Mouse (Mus musculus): ENCODE measurements at regions not wholly inside any gene's neighbourhood (a gene's known extent, or its start where the extent isn't known, plus 50 kb on each side); places are given as distances from the start of the nearest gene placed in this dataset.

DNA sequence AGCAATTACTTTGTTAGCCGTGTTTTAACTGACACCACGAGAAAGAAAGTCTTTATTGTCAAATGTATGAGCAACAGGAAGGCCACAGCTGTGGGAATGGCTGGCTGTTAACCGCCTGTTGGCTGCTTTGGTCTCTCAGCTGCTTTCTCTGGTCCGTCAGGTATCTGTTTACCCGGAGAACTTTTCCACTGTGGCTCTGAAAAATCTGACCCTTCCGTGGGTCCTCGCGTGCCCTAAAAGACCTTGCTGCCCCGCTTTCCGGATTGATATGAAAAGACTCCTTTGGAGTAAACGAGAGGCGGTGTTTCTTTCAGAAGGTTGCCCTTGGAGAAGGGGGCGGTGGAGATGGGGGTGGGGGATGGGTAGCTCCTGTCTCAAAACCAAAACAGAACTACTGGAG is 75.9 kb downstream of the Sox14 start:
- peak overlapping the region; percentile 43; the same call in 1 of the 2 replicates for H3K9ac ChIP-seq (ENCODE audit: low read length)
- H3K9me3 ChIP-seq (replicated peaks; ENCODE audit: control insufficient read depth, low read length) = no peaks in the 10 kb centered on the region
- H3K27ac ChIP-seq (ENCODE audit: low read depth, low read length) = peak overlapping the region; percentile 22; the same call in 1 of the 2 replicates
- no peaks in the 10 kb centered on the region for H3K36me3 ChIP-seq (ENCODE audit: control insufficient read depth, insufficient read depth, low read length)
- WGBS = under 1% methylated on average over 13 of the region's 13 CpGs
- ATAC-seq (peak; percentile 15; the same call in 1 of the 2 replicates), DNase-seq (ENCODE audit: low spot score) (peak; percentile 57)
- peaks cover 22% of the 10 kb centered on the region for H3K4me1 ChIP-seq (ENCODE audit: control insufficient read depth, insufficient read depth, low read length)
- no peaks in the 10 kb centered on the region; the same call in 1 of the 2 replicates for H3K27me3 ChIP-seq (replicated peaks; ENCODE audit: control insufficient read depth, insufficient read depth, low read length)
- peak overlapping the region; percentile 54 for H3K4me2 ChIP-seq (ENCODE audit: low read length)
- H3K4me3 ChIP-seq (ENCODE audit: low read depth, low read length) = peak overlapping the region; percentile 22

DNA sequence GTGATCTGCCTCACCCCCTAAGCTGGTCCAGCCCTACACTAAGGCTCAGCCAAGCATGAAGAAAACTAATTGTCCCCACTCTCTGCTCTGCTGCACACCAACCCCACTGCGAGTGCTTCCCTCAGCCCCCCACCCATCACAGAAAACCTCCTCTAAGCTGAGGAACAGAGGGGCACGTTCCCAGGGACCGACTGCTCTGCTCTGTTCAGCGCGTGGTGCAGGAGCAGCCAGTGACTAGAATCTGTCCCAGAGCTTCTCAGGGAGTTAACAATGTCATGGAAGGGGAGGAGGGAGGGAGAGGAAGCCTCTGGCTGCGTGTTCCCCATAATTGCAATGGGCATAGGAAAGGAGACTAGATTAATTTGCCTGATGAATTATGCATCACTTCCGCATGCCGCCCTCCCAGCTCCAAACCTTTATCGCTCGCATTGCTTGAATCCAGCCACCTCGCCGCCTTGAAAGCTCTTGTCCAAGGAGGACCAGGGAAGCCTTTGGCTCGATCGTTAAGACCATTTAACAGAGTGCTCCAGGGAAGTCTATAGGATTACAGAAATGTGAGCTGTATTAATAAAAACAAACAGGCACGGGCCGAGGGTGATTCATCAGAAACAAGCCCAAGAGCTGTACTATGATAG is 76.5 kb downstream of the Sox14 start:
- under 1% methylated on average over 16 of the region's 16 CpGs for WGBS
- Histone ChIP-seq H3K4me3 (ENCODE audit: low read depth, low read length) (peak overlapping the region; percentile 22), H3K4me2 (ENCODE audit: low read length) (peak overlapping the region; percentile 54), H3K4me1 (ENCODE audit: control insufficient read depth, insufficient read depth, low read length) (peaks cover 22% of the 10 kb centered on the region), H3K27me3 (replicated peaks; ENCODE audit: control insufficient read depth, insufficient read depth, low read length) (no peaks in the 10 kb centered on the region; the same call in 1 of the 2 replicates), H3K36me3 (ENCODE audit: control insufficient read depth, insufficient read depth, low read length) (no peaks in the 10 kb centered on the region), H3K9me3 (replicated peaks; ENCODE audit: control insufficient read depth, low read length) (no peaks in the 10 kb centered on the region), H3K27ac (ENCODE audit: low read depth, low read length) (peak overlapping the region; percentile 22; the same call in 1 of the 2 replicates), H3K9ac (ENCODE audit: low read length) (peak overlapping the region; percentile 43; the same call in 1 of the 2 replicates)
- DNase-seq (ENCODE audit: low spot score) (peak; percentile 80), ATAC-seq (peak; percentile 87)

DNA sequence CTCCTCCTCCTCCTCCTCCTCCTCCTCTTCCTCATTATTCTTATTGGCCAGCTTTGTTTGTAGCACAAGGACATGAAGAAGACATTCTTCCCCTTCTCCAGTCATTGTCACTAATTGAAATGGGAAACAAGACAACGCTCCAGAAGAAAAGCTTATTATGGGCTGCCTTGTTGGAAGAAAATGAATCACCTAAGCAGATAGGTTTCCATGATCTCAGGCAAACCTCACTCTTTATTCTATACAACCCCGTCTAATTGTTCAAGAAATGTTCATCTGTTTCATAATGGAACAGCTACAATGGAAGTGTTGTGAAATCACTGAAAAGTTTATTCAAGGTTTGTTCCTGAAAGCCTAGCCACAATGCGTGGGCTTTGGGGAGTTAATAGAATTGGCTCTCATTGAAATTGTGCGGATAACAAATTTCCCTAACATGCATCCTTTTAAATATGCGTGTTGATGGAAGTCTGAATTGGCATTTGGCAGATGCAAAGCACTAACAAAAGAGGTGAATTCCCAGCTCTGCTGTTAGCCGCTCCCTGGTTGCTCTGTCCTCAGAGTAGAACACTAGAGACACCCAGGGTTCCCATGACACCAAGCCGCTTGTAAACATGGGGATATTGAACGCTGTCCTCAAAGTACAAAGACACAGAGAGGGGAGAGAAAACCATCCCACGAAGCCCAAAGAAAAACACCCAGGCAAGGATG is 78.8 kb downstream of the Sox14 start:
- WGBS = 6% methylated on average over 9 of the region's 9 CpGs
- H3K27ac ChIP-seq (ENCODE audit: low read depth, low read length) = no peak overlapping the region

DNA sequence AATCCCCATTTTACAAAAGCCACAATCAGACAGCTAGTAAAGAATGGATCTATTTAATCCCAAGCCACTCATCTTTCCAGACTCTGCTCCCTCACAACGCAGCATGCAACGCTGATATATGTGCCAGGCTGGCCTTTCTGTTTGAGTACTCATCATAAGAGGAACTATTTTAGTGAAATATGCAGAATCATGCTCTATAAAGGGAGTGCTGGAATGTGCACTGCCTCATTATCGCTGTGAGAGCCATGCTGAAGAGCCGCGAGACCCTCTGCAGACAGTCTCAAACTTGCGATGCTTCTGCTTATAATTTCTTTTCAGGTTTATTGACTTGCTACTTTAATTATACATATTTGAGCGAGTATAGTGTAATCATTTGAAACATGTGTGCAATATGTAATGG is 75.6 kb upstream of the Cldn18 start:
- H3K9me3 ChIP-seq (replicated peaks; ENCODE audit: control insufficient read depth, low read length) = no peaks in the 10 kb centered on the region
- no peak overlapping the region for H3K9ac ChIP-seq (ENCODE audit: low read length)
- WGBS = 33% methylated on average over 7 of the region's 7 CpGs
- H3K4me1 ChIP-seq (ENCODE audit: control insufficient read depth, insufficient read depth, low read length) = peaks cover 17% of the 10 kb centered on the region
- H3K27ac ChIP-seq (ENCODE audit: low read depth, low read length) = no peak overlapping the region
- 0 out of 2 replicates have a peak, but pooled peaks have one; percentile 38 for ATAC-seq
- peak; percentile 42 for DNase-seq (ENCODE audit: low spot score)
- H3K4me2 ChIP-seq (ENCODE audit: low read length) = no peak overlapping the region
- no peak overlapping the region for H3K4me3 ChIP-seq (ENCODE audit: low read depth, low read length)
- H3K36me3 ChIP-seq (ENCODE audit: control insufficient read depth, insufficient read depth, low read length) = no peaks in the 10 kb centered on the region
- H3K27me3 ChIP-seq (replicated peaks; ENCODE audit: control insufficient read depth, insufficient read depth, low read length) = peaks cover 9% of the 10 kb centered on the region; the same call in 1 of the 2 replicates

More for the DNA sequence above, 78.8 kb downstream of the Sox14 start:
- H3K9me3 ChIP-seq (replicated peaks; ENCODE audit: control insufficient read depth, low read length) = no peaks in the 10 kb centered on the region
- H3K27me3 ChIP-seq (replicated peaks; ENCODE audit: control insufficient read depth, insufficient read depth, low read length) = peaks cover 9% of the 10 kb centered on the region; the same call in 1 of the 2 replicates
- H3K9ac ChIP-seq (ENCODE audit: low read length) = no peak overlapping the region
- H3K36me3 ChIP-seq (ENCODE audit: control insufficient read depth, insufficient read depth, low read length) = no peaks in the 10 kb centered on the region
- H3K4me1 ChIP-seq (ENCODE audit: control insufficient read depth, insufficient read depth, low read length) = peaks cover 26% of the 10 kb centered on the region
- peak overlapping the region; percentile 16; the same call in 1 of the 2 replicates for H3K4me2 ChIP-seq (ENCODE audit: low read length)
- peak; percentile 64 for DNase-seq (ENCODE audit: low spot score)
- H3K4me3 ChIP-seq (ENCODE audit: low read depth, low read length) = no peak overlapping the region
- no peak for ATAC-seq

DNA sequence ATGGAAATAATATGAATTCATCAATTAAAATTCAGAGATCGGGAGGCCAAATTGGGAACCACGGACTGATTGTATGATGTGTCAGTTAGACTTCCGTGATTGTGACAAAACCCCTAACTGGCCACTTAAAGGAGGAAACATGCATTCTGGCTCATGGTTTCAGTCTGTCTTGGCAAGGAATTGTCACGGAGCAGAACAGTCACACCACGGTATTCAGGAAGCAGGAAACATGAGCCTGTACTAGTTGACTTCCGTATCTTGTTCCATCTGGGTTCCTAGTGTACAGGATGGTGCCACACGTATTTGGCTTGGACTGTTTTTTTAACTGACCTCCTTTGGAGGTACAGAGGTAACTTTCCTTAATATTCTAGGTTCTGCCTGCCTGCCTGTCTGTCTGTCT is 69.8 kb upstream of the Cldn18 start:
- Histone ChIP-seq H3K4me1 (ENCODE audit: control insufficient read depth, insufficient read depth, low read length) (peaks cover 10% of the 10 kb centered on the region; the same call in 1 of the 2 replicates), H3K36me3 (ENCODE audit: control insufficient read depth, insufficient read depth, low read length) (no peaks in the 10 kb centered on the region), H3K27ac (ENCODE audit: low read depth, low read length) (no peak overlapping the region), H3K4me2 (ENCODE audit: low read length) (no peak overlapping the region), H3K4me3 (ENCODE audit: low read depth, low read length) (no peak overlapping the region), H3K27me3 (replicated peaks; ENCODE audit: control insufficient read depth, insufficient read depth, low read length) (no peaks in the 10 kb centered on the region), H3K9ac (ENCODE audit: low read length) (no peak overlapping the region), H3K9me3 (replicated peaks; ENCODE audit: control insufficient read depth, low read length) (no peaks in the 10 kb centered on the region)
- DNase-seq (ENCODE audit: low spot score) (no peak), ATAC-seq (no peak)
- WGBS = 88% methylated on average over 7 of the region's 7 CpGs

DNA sequence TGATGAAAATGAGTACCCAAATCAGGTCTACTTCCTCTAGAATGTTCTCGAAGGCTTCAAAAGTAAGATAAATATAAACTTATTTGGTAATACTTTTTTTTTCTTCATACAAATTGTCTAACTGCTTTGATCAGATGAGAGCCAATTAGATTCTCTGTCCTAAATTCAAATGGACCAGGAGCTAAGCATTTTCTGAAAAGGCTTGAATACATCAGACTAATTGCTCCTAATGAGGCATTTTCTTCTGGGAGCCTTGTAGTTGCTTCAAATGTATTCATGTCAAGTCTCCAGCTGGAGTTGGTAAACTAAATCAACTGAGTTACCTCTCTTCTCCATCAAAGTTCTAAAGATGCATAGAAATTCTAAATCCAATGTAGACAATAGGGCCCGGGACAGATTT is 66.1 kb upstream of the Cldn18 start:
- ATAC-seq = peak; percentile 74

DNA sequence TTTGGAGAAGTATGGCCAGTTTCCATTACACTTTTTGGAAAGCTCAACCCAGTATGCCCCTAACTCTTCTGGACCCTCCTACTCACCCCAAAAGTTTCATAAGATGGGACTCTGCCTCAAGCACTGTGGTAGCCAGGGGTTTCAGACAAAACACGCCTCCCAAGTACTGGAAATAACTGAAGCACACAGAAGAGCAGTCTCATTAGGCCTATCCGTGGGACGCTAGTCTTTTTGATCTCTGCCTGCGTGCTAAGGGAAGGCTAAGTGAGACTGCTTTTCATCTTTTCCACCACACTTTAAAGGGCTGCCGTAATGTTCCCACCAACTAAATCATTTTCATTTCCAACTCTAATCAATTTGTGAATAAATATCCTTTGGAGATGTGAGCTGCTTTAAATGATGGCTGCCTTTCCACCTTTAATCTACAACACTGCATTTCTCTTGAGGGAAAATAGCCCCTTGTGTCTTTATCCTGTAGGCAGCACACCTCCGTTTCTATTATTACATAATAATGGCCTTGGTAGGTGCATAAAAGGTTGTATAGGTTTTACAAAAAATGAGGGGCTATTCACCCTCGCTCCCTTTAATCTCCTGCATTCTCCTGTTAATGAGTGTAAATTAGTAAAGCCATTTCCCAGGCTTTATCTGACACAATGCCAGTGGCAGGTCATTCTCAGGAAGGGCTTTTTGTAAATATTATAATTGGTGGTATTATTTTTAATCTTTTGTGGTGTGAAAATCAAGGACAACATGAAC is 65.5 kb upstream of the Cldn18 start:
- H3K4me3 ChIP-seq (ENCODE audit: low read depth, low read length) = no peak overlapping the region
- 5% methylated on average over 7 of the region's 7 CpGs for WGBS
- H3K4me2 ChIP-seq (ENCODE audit: low read length) = no peak overlapping the region
- ATAC-seq (peak; percentile 44; the same call in 1 of the 2 replicates), DNase-seq (ENCODE audit: low spot score) (peak; percentile 52)
- no peaks in the 10 kb centered on the region; the same call in 1 of the 2 replicates for H3K27me3 ChIP-seq (replicated peaks; ENCODE audit: control insufficient read depth, insufficient read depth, low read length)
- H3K27ac ChIP-seq (ENCODE audit: low read depth, low read length) = no peak overlapping the region
- H3K9me3 ChIP-seq (replicated peaks; ENCODE audit: control insufficient read depth, low read length) = no peaks in the 10 kb centered on the region
- peaks cover 7% of the 10 kb centered on the region; the same call in 1 of the 2 replicates for H3K4me1 ChIP-seq (ENCODE audit: control insufficient read depth, insufficient read depth, low read length)
- H3K36me3 ChIP-seq (ENCODE audit: control insufficient read depth, insufficient read depth, low read length) = no peaks in the 10 kb centered on the region
- H3K9ac ChIP-seq (ENCODE audit: low read length) = no peak overlapping the region

More for the DNA sequence above, 66.1 kb upstream of the Cldn18 start:
- no peak overlapping the region for H3K4me3 ChIP-seq (ENCODE audit: low read depth, low read length)
- no peak overlapping the region for H3K9ac ChIP-seq (ENCODE audit: low read length)
- peaks cover 7% of the 10 kb centered on the region; the same call in 1 of the 2 replicates for H3K4me1 ChIP-seq (ENCODE audit: control insufficient read depth, insufficient read depth, low read length)
- H3K27me3 ChIP-seq (replicated peaks; ENCODE audit: control insufficient read depth, insufficient read depth, low read length) = no peaks in the 10 kb centered on the region; the same call in 1 of the 2 replicates
- no peaks in the 10 kb centered on the region for H3K9me3 ChIP-seq (replicated peaks; ENCODE audit: control insufficient read depth, low read length)
- WGBS = 5% methylated on average over 2 of the region's 2 CpGs
- H3K36me3 ChIP-seq (ENCODE audit: control insufficient read depth, insufficient read depth, low read length) = no peaks in the 10 kb centered on the region
- no peak overlapping the region for H3K4me2 ChIP-seq (ENCODE audit: low read length)
- peak; percentile 84 for DNase-seq (ENCODE audit: low spot score)
- no peak overlapping the region for H3K27ac ChIP-seq (ENCODE audit: low read depth, low read length)

DNA sequence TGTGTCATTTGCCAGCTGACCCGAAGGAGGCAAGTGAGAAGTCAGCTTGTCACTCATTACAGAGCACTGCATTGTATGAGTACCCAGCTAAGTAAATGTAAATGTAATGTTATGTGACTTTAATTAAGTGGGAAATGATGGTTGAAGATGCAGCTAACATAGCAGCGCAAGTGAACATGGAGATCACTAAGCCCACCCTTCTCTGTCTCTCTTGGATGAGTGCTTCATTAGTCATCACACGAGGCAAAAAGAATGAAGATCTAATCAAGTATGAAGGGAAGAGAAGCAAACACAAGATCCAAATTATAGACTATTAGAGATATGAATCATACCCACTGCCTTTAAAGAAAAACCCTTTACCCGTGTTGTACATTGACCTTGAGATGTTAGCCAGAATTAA is 61.8 kb upstream of the Cldn18 start:
- Histone ChIP-seq H3K9ac (ENCODE audit: low read length) (no peak overlapping the region), H3K4me2 (ENCODE audit: low read length) (no peak overlapping the region), H3K27me3 (replicated peaks; ENCODE audit: control insufficient read depth, insufficient read depth, low read length) (no peaks in the 10 kb centered on the region; the same call in 1 of the 2 replicates), H3K9me3 (replicated peaks; ENCODE audit: control insufficient read depth, low read length) (no peaks in the 10 kb centered on the region), H3K4me3 (ENCODE audit: low read depth, low read length) (no peak overlapping the region), H3K27ac (ENCODE audit: low read depth, low read length) (no peak overlapping the region), H3K4me1 (ENCODE audit: control insufficient read depth, insufficient read depth, low read length) (peaks cover 7% of the 10 kb centered on the region; the same call in 1 of the 2 replicates), H3K36me3 (ENCODE audit: control insufficient read depth, insufficient read depth, low read length) (no peaks in the 10 kb centered on the region)
- WGBS = 77% methylated on average over 4 of the region's 4 CpGs
- ATAC-seq = no peak
- DNase-seq (ENCODE audit: low spot score) = no peak

Data from forebrain, embryonic 14.5 days (tissue).